Mouse (Mus musculus): ENCODE measurements around the gene Mpped2. TPM values are rescaled to one million over a fixed set of nuclear protein-coding genes. Genes with fewer than 3 reads are reported as not detected.

Gene Mpped2
- total and polyA plus RNA-seq, 3 experiments: 0.04 to 0.10 TPM; not detected in 1

GRCm38 (mm10) chr2:106849389-106849788, 156.3 kb downstream of the Mpped2 start:
- no peak for TF ChIP-seq CHD2 (IDR thresholded peaks at IDR 0.05; ENCODE audit: low read length)
- TF ChIP-seq POLR2A (IDR thresholded peaks at IDR 0.05; ENCODE audit: control insufficient read depth in 1 of 2, insufficient read depth in 1 of 2, low read depth in 1 of 2, low read length in 2 of 2, poor library complexity in 1 of 2): no peak
- no peak for TF ChIP-seq MXI1 (IDR thresholded peaks at IDR 0.05; ENCODE audit: low read depth, low read length)
- TF ChIP-seq ETS1 (IDR thresholded peaks at IDR 0.05; ENCODE audit: low read depth, low read length): no peak
- no peak for TF ChIP-seq RCOR1 (IDR thresholded peaks at IDR 0.05; ENCODE audit: low read depth, low read length)
- no peak for TF ChIP-seq CHD1 (IDR thresholded peaks at IDR 0.05; ENCODE audit: low read depth, low read length)
- no peak for TF ChIP-seq GABPA (IDR thresholded peaks at IDR 0.05; ENCODE audit: low read depth, low read length)
- TF ChIP-seq NELFE (IDR thresholded peaks at IDR 0.05; ENCODE audit: low read depth, low read length): no peak
- TF ChIP-seq USF1 (IDR thresholded peaks at IDR 0.05; ENCODE audit: low read depth, low read length): no peak
- no peak for TF ChIP-seq TAL1 (IDR thresholded peaks at IDR 0.05; ENCODE audit: low read length)
- TF ChIP-seq UBTF (IDR thresholded peaks at IDR 0.05; ENCODE audit: borderline replicate concordance, insufficient read depth, low read depth, low read length): no peak
- no peak for TF ChIP-seq POLR2AphosphoS2 (IDR thresholded peaks at IDR 0.05; ENCODE audit: low read length)
- no peak for TF ChIP-seq MYC (IDR thresholded peaks at IDR 0.05; ENCODE audit: low read depth, low read length)
- no peak for TF ChIP-seq TBP (IDR thresholded peaks at IDR 0.05; ENCODE audit: low read depth, low read length)
- TF ChIP-seq MAZ (IDR thresholded peaks at IDR 0.05; ENCODE audit: low read depth, low read length): no peak
- TF ChIP-seq USF2 (IDR thresholded peaks at IDR 0.05; ENCODE audit: borderline replicate concordance in 1 of 2, insufficient read depth in 1 of 2, low read depth in 1 of 2, low read length in 2 of 2): no peak
- Histone ChIP-seq H3K27me3 (ENCODE audit: control insufficient read depth in 1 of 2, insufficient read depth in 2 of 2, low read length in 2 of 2) (no peaks in the 10 kb centered on the region), H3K9ac (ENCODE audit: control insufficient read depth, low read depth, low read length, poor library complexity, severe bottlenecking) (no peak overlapping the region), H3K27ac (ENCODE audit: control insufficient read depth, low read depth, low read length) (no peak overlapping the region), H3K36me3 (ENCODE audit: control insufficient read depth in 1 of 2, insufficient read depth in 2 of 2, low read length in 2 of 2) (no peaks in the 10 kb centered on the region), H3K79me2 (ENCODE audit: control insufficient read depth, insufficient read depth, low read length, poor library complexity) (no peaks in the 10 kb centered on the region), H3K4me3 (ENCODE audit: control insufficient read depth in 1 of 2, insufficient read depth in 1 of 2, low read depth in 2 of 2, low read length in 2 of 2) (no peak overlapping the region), H3K4me1 (ENCODE audit: control insufficient read depth in 1 of 2, insufficient read depth in 2 of 2, low read length in 2 of 2) (no peaks in the 10 kb centered on the region), H3K9me3 (replicated peaks; ENCODE audit: insufficient read depth, low read length) (no peaks in the 10 kb centered on the region)
- DNase-seq (ENCODE audit: low read depth, low spot score): no peak

- no peak for TF ChIP-seq RAD21 (IDR thresholded peaks at IDR 0.05; ENCODE audit: low read depth, low read length)
- no peak for TF ChIP-seq TCF12 (IDR thresholded peaks at IDR 0.05; ENCODE audit: low read depth, low read length)
- no peak for TF ChIP-seq MYC (IDR thresholded peaks at IDR 0.05; ENCODE audit: low read depth, low read length)
- TF ChIP-seq MYB (IDR thresholded peaks at IDR 0.05; ENCODE audit: low read depth, low read length): no peak
- no peak for TF ChIP-seq KAT2A (conservative IDR thresholded peaks at IDR 0.05; ENCODE audit: low read depth, low read length)
- TF ChIP-seq CHD2 (IDR thresholded peaks at IDR 0.05; ENCODE audit: low read length): no peak
- TF ChIP-seq ETS1 (IDR thresholded peaks at IDR 0.05; ENCODE audit: low read depth, low read length): no peak
- no peak for TF ChIP-seq CHD1 (IDR thresholded peaks at IDR 0.05; ENCODE audit: low read depth, low read length)
- no peak for TF ChIP-seq EP300 (IDR thresholded peaks at IDR 0.05; ENCODE audit: low read depth in 1 of 2, low read length in 2 of 2)
- no peak for TF ChIP-seq POLR2AphosphoS5 (IDR thresholded peaks at IDR 0.05; ENCODE audit: borderline replicate concordance, low read depth, low read length)
- no peak for TF ChIP-seq USF2 (IDR thresholded peaks at IDR 0.05; ENCODE audit: borderline replicate concordance in 1 of 2, insufficient read depth in 1 of 2, low read depth in 1 of 2, low read length in 2 of 2)
- TF ChIP-seq TAL1 (IDR thresholded peaks at IDR 0.05; ENCODE audit: low read length): no peak
- no peak for TF ChIP-seq SMC3 (IDR thresholded peaks at IDR 0.05; ENCODE audit: low read depth, low read length)
Observed at GRCm38 (mm10) chr2:106851515-106851914, 158.4 kb downstream of the Mpped2 start.

More at GRCm38 (mm10) chr2:106851515-106851914, 158.4 kb downstream of the Mpped2 start:
- no peak overlapping the region for H3K4me3 ChIP-seq (ENCODE audit: control insufficient read depth in 1 of 2, insufficient read depth in 1 of 2, low read depth in 2 of 2, low read length in 2 of 2)
- no peaks in the 10 kb centered on the region for H3K27me3 ChIP-seq (ENCODE audit: control insufficient read depth in 1 of 2, insufficient read depth in 2 of 2, low read length in 2 of 2)
- no peak overlapping the region for H3K9ac ChIP-seq (ENCODE audit: control insufficient read depth, low read depth, low read length, poor library complexity, severe bottlenecking)
- no peaks in the 10 kb centered on the region for H3K36me3 ChIP-seq (ENCODE audit: control insufficient read depth in 1 of 2, insufficient read depth in 2 of 2, low read length in 2 of 2)
- no peaks in the 10 kb centered on the region for H3K9me3 ChIP-seq (replicated peaks; ENCODE audit: insufficient read depth, low read length)
- no peaks in the 10 kb centered on the region for H3K4me1 ChIP-seq (ENCODE audit: control insufficient read depth in 1 of 2, insufficient read depth in 2 of 2, low read length in 2 of 2)
- H3K27ac ChIP-seq (ENCODE audit: control insufficient read depth, low read depth, low read length): no peak overlapping the region
- H3K79me2 ChIP-seq (ENCODE audit: control insufficient read depth, insufficient read depth, low read length, poor library complexity): no peaks in the 10 kb centered on the region
- no peak for DNase-seq (ENCODE audit: low read depth, low spot score)
